ENCODE assay signal across 9 mouse cellular contexts in the genomic region with DNA sequence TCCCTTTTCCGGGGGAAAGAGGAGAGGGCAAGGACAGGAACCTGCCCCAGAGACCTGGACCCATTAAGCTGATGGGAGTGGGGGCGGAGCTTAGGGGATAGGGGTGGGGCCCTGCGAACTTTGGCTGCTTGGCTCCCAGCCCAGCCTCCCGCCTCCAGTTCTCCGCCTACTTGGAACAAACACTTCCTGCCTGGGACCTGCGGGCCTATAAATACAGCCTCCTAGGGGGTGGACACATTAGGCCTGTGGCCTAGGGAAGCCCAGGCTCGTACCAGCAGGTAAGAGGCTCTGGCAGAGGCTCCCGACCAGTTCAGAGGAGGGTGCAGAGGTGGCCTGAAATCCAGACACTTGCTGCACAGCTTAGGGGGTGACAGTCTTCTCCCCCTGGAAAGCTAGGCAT. TPM values are rescaled to one million over a fixed set of nuclear protein-coding genes. Genes with fewer than 3 reads are reported as not detected.
DNase-seq lines count a peak whose midpoint lies in the region; ATAC-seq lines count a peak whose summit lies in the region.
"Had no signal": no experiment of that assay in that cellular context is flagged by ENCODE, and none has a peak within 500 bp of the region (broad histone marks: within the 10 kb centered on the region; RNA-seq: fewer than 3 reads in every experiment).

Acy3 (plus strand) TSS at position 237 of the 400 bp plus-strand sequence.

- H3K9me3 ChIP-seq in forebrain, embryonic 13.5 days (replicated peaks): peaks cover 5% of the 10 kb centered on the region
- peaks cover 6% of the 10 kb centered on the region; the same call in 1 of the 2 replicates for H3K9me3 ChIP-seq in forebrain, embryonic 12.5 days
- no peaks in the 10 kb centered on the region for H3K9me3 ChIP-seq in hindbrain, embryonic 14.5 days (ENCODE audit: control insufficient read depth, low read length)

- intact Hi-C loops in left cerebral cortex, postnatal 36 days (cut with DNase I): no loop called here

- H3K27ac ChIP-seq in forebrain, embryonic 13.5 days: no peak within 1 kb of the TSS
- H3K27ac ChIP-seq in forebrain, embryonic 12.5 days: no peak within 1 kb of the TSS
- no peak within 1 kb of the TSS for H3K27ac ChIP-seq in hindbrain, embryonic 14.5 days

- H3K27me3 ChIP-seq in forebrain, embryonic 13.5 days: no peaks in the 10 kb centered on the region
- no peaks in the 10 kb centered on the region for H3K27me3 ChIP-seq in forebrain, embryonic 12.5 days
- no peaks in the 10 kb centered on the region for H3K27me3 ChIP-seq in hindbrain, embryonic 14.5 days (ENCODE audit: control insufficient read depth, insufficient read depth, low read length)

- peak within 1 kb of the TSS; percentile 38; the same call in 1 of the 2 replicates for H3K9ac ChIP-seq in forebrain, embryonic 13.5 days
- H3K9ac ChIP-seq in forebrain, embryonic 12.5 days: no peak within 1 kb of the TSS
- no peak within 1 kb of the TSS for H3K9ac ChIP-seq in hindbrain, embryonic 14.5 days

- 13% methylated on average over 8 of the region's 8 CpGs for WGBS in forebrain, embryonic 13.5 days
- 22% methylated on average over 8 of the region's 8 CpGs for WGBS in forebrain, embryonic 12.5 days
- 15% methylated on average over 8 of the region's 8 CpGs for WGBS in hindbrain, embryonic 14.5 days

- peak; percentile 83 for DNase-seq in adrenal gland, adult 8-10 months
- DNase-seq in frontal cortex, postnatal 36 days (ENCODE audit: low spot score in 2 of 2): peak; percentile 57 to 58
- DNase-seq in hindbrain, embryonic 14.5 days (ENCODE audit: low spot score): peak; percentile 31
- DNase-seq in left cerebral cortex, postnatal 36 days (ENCODE audit: low spot score in 2 of 2): peak; percentile 45 to 51
- DNase-seq in mesoderm, embryonic 11.5 days (ENCODE audit: low read depth, low spot score): peak; percentile 44
- DNase-seq in urinary bladder, postnatal 14 days (ENCODE audit: low spot score): peak; percentile 83

- no peaks in the 10 kb centered on the region for H3K36me3 ChIP-seq in forebrain, embryonic 13.5 days (ENCODE audit: poor library complexity, severe bottlenecking)
- no peaks in the 10 kb centered on the region for H3K36me3 ChIP-seq in forebrain, embryonic 12.5 days (replicated peaks)
- H3K36me3 ChIP-seq in hindbrain, embryonic 14.5 days (replicated peaks; ENCODE audit: control insufficient read depth, insufficient read depth): no peaks in the 10 kb centered on the region

- no peak within 1 kb of the TSS for H3K4me2 ChIP-seq in forebrain, embryonic 13.5 days
- H3K4me2 ChIP-seq in forebrain, embryonic 12.5 days: no peak within 1 kb of the TSS
- no peak within 1 kb of the TSS for H3K4me2 ChIP-seq in hindbrain, embryonic 14.5 days (replicated peaks)

- H3K4me1 ChIP-seq in forebrain, embryonic 13.5 days: peaks cover 11% of the 10 kb centered on the region; the same call in 1 of the 2 replicates
- H3K4me1 ChIP-seq in forebrain, embryonic 12.5 days: peaks cover 17% of the 10 kb centered on the region
- 0 out of 2 replicates have a peak, but pooled peaks cover 3% of the 10 kb centered on the region for H3K4me1 ChIP-seq in hindbrain, embryonic 14.5 days (replicated peaks; ENCODE audit: control insufficient read depth, insufficient read depth, low read length)

- H3K4me3 ChIP-seq in forebrain, embryonic 13.5 days: no peak within 1 kb of the TSS
- H3K4me3 ChIP-seq in forebrain, embryonic 12.5 days (replicated peaks): no peak within 1 kb of the TSS
- H3K4me3 ChIP-seq in hindbrain, embryonic 14.5 days (replicated peaks; ENCODE audit: low read length): no peak within 1 kb of the TSS

- no peak for ATAC-seq in forebrain, embryonic 13.5 days
- ATAC-seq in forebrain, embryonic 12.5 days (ENCODE audit: low FRiP score): no peak
- ATAC-seq in hindbrain, embryonic 14.5 days (ENCODE audit: low FRiP score): no peak

RNA-seq across cellular contexts. Expression of gene Acy3, which starts in this region (rescaled TPM):
- polyA plus RNA-seq in forebrain, embryonic 13.5 days (2015; fragmentation: Nextera tagmentation; extraction: Ambion mirVana): 0.68 and 1.4 TPM in 2 replicates
- 0.58 and 1.4 TPM in 2 replicates for polyA plus RNA-seq in forebrain, embryonic 12.5 days (2016; fragmentation: Nextera tagmentation; extraction: Ambion mirVana)
- total RNA-seq in adrenal gland, adult 8-10 months (2022): 10 to 100 TPM; 17.9 to 37.7 (median 23.4) TPM
- 2.1 and 3.6 TPM in 2 replicates for polyA plus RNA-seq in hindbrain, embryonic 14.5 days (2014; fragmentation: Nextera tagmentation; extraction: Ambion mirVana)
- total RNA-seq in left cerebral cortex, postnatal 36 days (2021): 1 to 10 TPM; 2.0 to 2.7 TPM
- total RNA-seq: neutrophil, adult 5-6 weeks had no signal

Comparison
In these comparisons a context has a peak if more than half of its experiments do, and no peak if none do; other contexts are left out.
1. RNA of gene Acy3 (total RNA-seq): 17.9 to 37.7 TPM in adrenal gland, adult 8-10 months; 2.0 to 2.7 TPM in left cerebral cortex, postnatal 36 days; every median in the first group is over 4 times any median in the second.
2. DNase-seq: peak in every context shown above with its lines; median percentile 83 in adrenal gland, adult 8-10 months; 83 in urinary bladder, postnatal 14 days; 58 in frontal cortex, postnatal 36 days; 48 in left cerebral cortex, postnatal 36 days; 44 in mesoderm, embryonic 11.5 days; 31 in hindbrain, embryonic 14.5 days.